Mouse (Mus musculus): Measurements from ENCODE around the gene Lrit2.

Lrit2 gene

GRCm38 (mm10) chr14:37112931-37113330 lies 45.2 kb downstream of the Lrit2 start:
- peak in 1 of 2 experiments; percentile 41 for DNase-seq

GRCm38 (mm10) chr14:37113922-37114321 lies 46.2 kb downstream of the Lrit2 start, which contains the start of gene 2610528A11Rik:
2610528A11Rik (minus strand) TSS chr14:37114022.
- DNase-seq = no peak

- no peak for DNase-seq
Observed at GRCm38 (mm10) chr14:37119233-37119632, 51.5 kb downstream of the Lrit2 start.
